Mouse (Mus musculus): ENCODE data around the gene Tmem184b. TPM values are rescaled to one million over a fixed set of nuclear protein-coding genes. Genes with fewer than 3 reads are reported as not detected.

The Tmem184b gene
- total and polyA plus RNA-seq, 3 experiments: 7.1 to 42.7 (median 21.1) TPM

DNA sequence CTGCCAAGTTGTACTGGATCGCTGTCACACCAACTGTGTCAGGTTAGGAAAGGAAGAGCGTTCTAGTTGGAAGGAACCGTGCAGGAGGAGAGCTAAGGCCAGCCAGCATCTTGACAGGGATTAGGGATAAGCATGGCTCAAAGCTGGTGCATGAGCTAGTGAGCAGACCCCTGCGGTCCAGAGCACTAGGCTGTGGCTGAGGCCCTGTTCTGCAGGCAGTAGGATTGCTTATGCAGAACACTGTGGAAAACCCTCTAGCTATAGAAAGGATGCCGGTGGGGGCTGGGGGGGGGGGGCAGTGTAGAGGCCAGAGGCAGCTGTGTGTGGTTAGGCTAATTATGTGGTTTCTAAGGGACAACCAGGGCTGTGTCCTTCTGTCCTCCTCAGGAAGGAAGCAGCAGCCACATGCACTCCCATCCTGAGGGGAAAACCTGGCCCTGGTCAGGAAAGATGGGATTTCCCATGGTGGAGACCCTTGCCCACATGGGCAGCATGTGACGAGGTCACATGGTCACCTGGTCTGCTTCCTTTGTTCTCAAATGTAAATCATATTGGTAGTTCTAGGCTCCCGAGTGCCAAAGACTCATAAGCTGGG lies 68.2 kb downstream of the Tmem184b start (continued):
- TF ChIP-seq ZC3H11A (IDR thresholded peaks at IDR 0.05; ENCODE audit: low read depth, low read length) (no peak), GABPA (IDR thresholded peaks at IDR 0.05; ENCODE audit: insufficient replicate concordance, low read depth, low read length) (no peak), ZNF384 (IDR thresholded peaks at IDR 0.05; ENCODE audit: low read depth, low read length) (no peak), ELF1 (IDR thresholded peaks at IDR 0.05; ENCODE audit: low read depth, low read length) (peak; percentile 68; the same call in 1 of the 2 replicates), SMC3 (IDR thresholded peaks at IDR 0.05; ENCODE audit: low read depth, low read length) (no peak; the same call in 1 of the 2 replicates), RAD21 (IDR thresholded peaks at IDR 0.05; ENCODE audit: low read depth, low read length) (no peak; the same call in none of the 2 replicates), CHD1 (IDR thresholded peaks at IDR 0.05; ENCODE audit: low read depth, low read length) (no peak), HCFC1 (IDR thresholded peaks at IDR 0.05; ENCODE audit: low read depth, low read length) (no peak), POLR2AphosphoS2 (IDR thresholded peaks at IDR 0.05; ENCODE audit: low read depth, low read length) (no peak)

DNA sequence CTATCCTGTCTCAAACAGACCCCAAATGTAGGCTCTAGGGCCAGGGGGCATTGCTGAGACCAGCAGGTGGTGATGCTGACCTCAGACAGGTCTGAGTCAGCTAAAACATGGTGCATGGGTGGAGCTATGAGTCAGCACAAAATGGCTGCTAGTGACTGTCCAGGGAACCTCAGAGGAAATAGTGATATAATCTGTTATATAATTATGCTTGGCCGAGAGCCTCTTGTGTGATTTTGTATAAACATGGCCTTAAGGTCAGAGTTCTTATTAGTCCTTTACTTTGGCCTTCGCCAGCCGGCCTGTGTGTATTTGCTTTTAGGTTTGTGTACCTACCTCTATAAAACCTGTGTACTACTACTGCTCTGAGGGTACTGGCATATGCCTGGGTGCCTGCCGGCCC lies 70.0 kb downstream of the Tmem184b start:
- H3K36me3 ChIP-seq (replicated peaks in 1 of 2; ENCODE audit: control insufficient read depth in 1 of 2, insufficient read depth in 1 of 2, low read length in 1 of 2): no peaks in the 10 kb centered on the region
- in situ Hi-C loops (cut with MboI; ENCODE audit: low pct_ligation_motif_present, low pct_unique_long_range_greater_than_20kb, low sequenced_read_pairs): loop anchor here (25.0 kb wide), 1 partner anchor 421 kb away; the partner anchor contains the start of gene Pdxp
- H3K4me3 ChIP-seq (replicated peaks in 1 of 3; ENCODE audit: low read depth in 2 of 3, low read length in 2 of 3, poor library complexity in 1 of 3): no peak overlapping the region
- dilution Hi-C loops (cut with MboI; ENCODE audit: extremely low pct_ligation_motif_present, extremely low pct_unique_long_range_greater_than_20kb, low sequenced_read_pairs): no loop called here
- H3K4me1 ChIP-seq (ENCODE audit: control insufficient read depth in 1 of 2, insufficient read depth in 2 of 2): peaks cover 19 to 66% of the 10 kb centered on the region in 2 experiments
- TF ChIP-seq NELFE (IDR thresholded peaks at IDR 0.05; ENCODE audit: low read depth, low read length) (no peak), POLR2AphosphoS2 (IDR thresholded peaks at IDR 0.05; ENCODE audit: low read depth, low read length) (no peak), JUND (conservative IDR thresholded peaks at IDR 0.05; ENCODE audit: low read depth, low read length) (0 out of 2 replicates have a peak, but pooled peaks have one; percentile 23), IRF4 (IDR thresholded peaks at IDR 0.05; ENCODE audit: low read depth, low read length) (0 out of 2 replicates have a peak, but pooled peaks have one; percentile 28), USF1 (IDR thresholded peaks at IDR 0.05; ENCODE audit: low read depth, low read length) (no peak), MAFK (IDR thresholded peaks at IDR 0.05; ENCODE audit: insufficient replicate concordance, low read length) (peak; percentile 98), SMC3 (IDR thresholded peaks at IDR 0.05; ENCODE audit: low read depth, low read length) (0 out of 2 replicates have a peak, but pooled peaks have one; percentile 1), KAT2A (IDR thresholded peaks at IDR 0.05; ENCODE audit: insufficient replicate concordance, low read length) (no peak), ETS1 (conservative IDR thresholded peaks at IDR 0.05; ENCODE audit: low read depth, low read length) (peak; percentile 69), CTCF (conservative IDR thresholded peaks at IDR 0.05 in 1 of 2, IDR thresholded peaks at IDR 0.05 in 1 of 2; ENCODE audit: low read depth in 2 of 2, low read length in 2 of 2) (peak in 1 of 2 experiments; percentile 12; a peak in 1 of 4 replicates), MEF2A (IDR thresholded peaks at IDR 0.05; ENCODE audit: borderline replicate concordance, low read depth, low read length) (no peak), TCF12 (IDR thresholded peaks at IDR 0.05; ENCODE audit: low read depth, low read length) (0 out of 2 replicates have a peak, but pooled peaks have one; percentile 19)
- H3K79me2 ChIP-seq (replicated peaks; ENCODE audit: control insufficient read depth, extremely low read depth, insufficient read depth, poor library complexity, severe bottlenecking): no peaks in the 10 kb centered on the region
- no peak for DNase-seq (ENCODE audit: extremely low read depth)
- H3K27ac ChIP-seq (ENCODE audit: insufficient read depth, low read depth): peak overlapping the region; percentile 21; the same call in 1 of the 2 replicates
- H3K27me3 ChIP-seq (replicated peaks): no peaks in the 10 kb centered on the region
- no peak overlapping the region for H3K4me2 ChIP-seq (ENCODE audit: insufficient read depth, low read depth, poor library complexity, severe bottlenecking)
- H3K9ac ChIP-seq (ENCODE audit: insufficient read depth, low read depth): no peak overlapping the region
- no peaks in the 10 kb centered on the region for H3K9me3 ChIP-seq (replicated peaks; ENCODE audit: low read length)
